Mouse (Mus musculus) limb, embryonic 15.5 days (tissue): ENCODE results near the gene Npas3. TPM values are rescaled to one million over a fixed set of nuclear protein-coding genes. Genes with fewer than 3 reads are reported as not detected.

Experiments
- ATAC-seq: fragments of 200-750 bp; cut with Nextera tagmentation; 2 replicates; pipeline ENCODE4 v1.8.0; 2017; ENCODE audit warnings: low read depth, moderate TSS enrichment; ENCODE audit not compliant: insufficient number of reproducible peaks, low FRiP score, low TSS enrichment
- H3K27ac ChIP-seq: fragments of 300-500 bp; sonication (generic); 2 replicates; pipeline ENCODE4 v1.5.1; 2015; ENCODE audit warnings: moderate library complexity, mild to moderate bottlenecking, inconsistent platforms
- H3K27me3 ChIP-seq: fragments of 300-500 bp; sonication (generic); 2 replicates; pipeline ENCODE4 v1.6.1; 2015; ENCODE audit warnings: inconsistent platforms
- H3K36me3 ChIP-seq: fragments of 300-500 bp; sonication (generic); 2 replicates; pipeline ENCODE4 v1.6.1; 2015; ENCODE audit warnings: inconsistent platforms
- H3K4me1 ChIP-seq: fragments of 300-500 bp; sonication (generic); 2 replicates; pipeline ENCODE4 v1.6.1; 2015; ENCODE audit warnings: inconsistent platforms
- H3K4me2 ChIP-seq: fragments of 300-500 bp; sonication (generic); 2 replicates; pipeline ENCODE4 v1.6.1; 2015; ENCODE audit warnings: mild to moderate bottlenecking, inconsistent platforms
- H3K4me3 ChIP-seq: fragments of 300-500 bp; sonication (generic); 2 replicates; pipeline ENCODE4 v1.5.1; 2015; ENCODE audit warnings: mild to moderate bottlenecking, inconsistent platforms
- H3K9ac ChIP-seq: fragments of 300-500 bp; sonication (generic); 2 replicates; pipeline ENCODE4 v1.6.1; 2015; ENCODE audit warnings: inconsistent platforms
- H3K9me3 ChIP-seq: fragments of 300-500 bp; sonication (generic); 2 replicates; pipeline ENCODE4 v1.6.1; 2016; ENCODE audit warnings: inconsistent platforms
- WGBS: fragments of 180-500 bp; shearing (Covaris S2); methylation state at CpG from one replicate; pipeline ENCODE4 v1.1.7; 2015; 5-methylcytosine and 5-hydroxymethylcytosine counted together
- polyA plus RNA-seq: library from polyadenylated mRNA; unstranded; fragments of >200 nt; fragmentation: Nextera tagmentation; extraction: Ambion mirVana; gene quantifications from 2 replicates; pipeline ENCODE4 v1.2.1, GENCODE M21; 2015

Npas3 gene
- polyA plus RNA-seq, 1 experiment from 2014 or later, result 4.2 TPM

- H3K9ac ChIP-seq, result no peak overlapping the region
- no peaks in the 10 kb centered on the region for H3K9me3 ChIP-seq
- no peak overlapping the region for H3K4me2 ChIP-seq
- 74% methylated on average over 7 of the region's 7 CpGs for WGBS
- H3K27me3 ChIP-seq, result no peaks in the 10 kb centered on the region
- no peaks in the 10 kb centered on the region for H3K4me1 ChIP-seq
- no peak overlapping the region for H3K27ac ChIP-seq
- no peaks in the 10 kb centered on the region for H3K36me3 ChIP-seq
- no peak for ATAC-seq
- H3K4me3 ChIP-seq, result no peak overlapping the region
Measured at GRCm38 (mm10) chr12:53962004-53962403, 713.5 kb downstream of the Npas3 start.

- no peaks in the 10 kb centered on the region for H3K9me3 ChIP-seq
- H3K4me2 ChIP-seq, result no peak overlapping the region
- no peak overlapping the region for H3K9ac ChIP-seq
- no peaks in the 10 kb centered on the region for H3K36me3 ChIP-seq
- no peaks in the 10 kb centered on the region for H3K27me3 ChIP-seq
- ATAC-seq, result no peak
- 83% methylated on average over 5 of the region's 5 CpGs for WGBS
- no peaks in the 10 kb centered on the region for H3K4me1 ChIP-seq
- no peak overlapping the region for H3K27ac ChIP-seq
- H3K4me3 ChIP-seq, result no peak overlapping the region
Measured at GRCm38 (mm10) chr12:53963534-53963933, 715.1 kb downstream of the Npas3 start.

GRCm38 (mm10) chr12:53969378-53970174, 721.1 kb downstream of the Npas3 start:
- no peak overlapping the region for H3K9ac ChIP-seq
- H3K4me3 ChIP-seq, result no peak overlapping the region
- H3K27me3 ChIP-seq, result no peaks in the 10 kb centered on the region
- H3K27ac ChIP-seq, result no peak overlapping the region
- WGBS, result 74% methylated on average over 10 of the region's 10 CpGs
- H3K36me3 ChIP-seq, result no peaks in the 10 kb centered on the region
- H3K9me3 ChIP-seq, result no peaks in the 10 kb centered on the region
- H3K4me1 ChIP-seq, result no peaks in the 10 kb centered on the region
- H3K4me2 ChIP-seq, result no peak overlapping the region
- ATAC-seq, result no peak

- H3K27me3 ChIP-seq, result no peaks in the 10 kb centered on the region
- H3K4me3 ChIP-seq, result no peak overlapping the region
- no peak for ATAC-seq
- no peaks in the 10 kb centered on the region for H3K4me1 ChIP-seq
- no peaks in the 10 kb centered on the region for H3K36me3 ChIP-seq
- H3K27ac ChIP-seq, result no peak overlapping the region
- 89% methylated on average over 7 of the region's 7 CpGs for WGBS
- no peak overlapping the region for H3K9ac ChIP-seq
- no peak overlapping the region for H3K4me2 ChIP-seq
- no peaks in the 10 kb centered on the region for H3K9me3 ChIP-seq
Measured at GRCm38 (mm10) chr12:53970721-53971120, 722.2 kb downstream of the Npas3 start.

GRCm38 (mm10) chr12:53973414-53973813, 724.9 kb downstream of the Npas3 start:
- Histone ChIP-seq H3K27ac (no peak overlapping the region), H3K4me3 (no peak overlapping the region), H3K9ac (no peak overlapping the region), H3K9me3 (no peaks in the 10 kb centered on the region), H3K4me2 (no peak overlapping the region), H3K36me3 (no peaks in the 10 kb centered on the region), H3K27me3 (no peaks in the 10 kb centered on the region), H3K4me1 (no peaks in the 10 kb centered on the region)
- 62% methylated on average over 6 of the region's 6 CpGs for WGBS
- ATAC-seq, result no peak

GRCm38 (mm10) chr12:53981575-53982507, 733.4 kb downstream of the Npas3 start:
- 78% methylated on average over 9 of the region's 9 CpGs for WGBS
- no peak overlapping the region for H3K9ac ChIP-seq
- ATAC-seq, result no peak
- H3K36me3 ChIP-seq, result no peaks in the 10 kb centered on the region
- H3K27me3 ChIP-seq, result no peaks in the 10 kb centered on the region
- no peak overlapping the region for H3K4me2 ChIP-seq
- H3K4me1 ChIP-seq, result no peaks in the 10 kb centered on the region
- H3K27ac ChIP-seq, result no peak overlapping the region
- H3K9me3 ChIP-seq, result no peaks in the 10 kb centered on the region
- no peak overlapping the region for H3K4me3 ChIP-seq

- no peak overlapping the region for H3K4me2 ChIP-seq
- ATAC-seq, result no peak
- no peaks in the 10 kb centered on the region for H3K36me3 ChIP-seq
- WGBS, result 42% methylated on average over 7 of the region's 7 CpGs
- no peaks in the 10 kb centered on the region for H3K27me3 ChIP-seq
- no peak overlapping the region for H3K9ac ChIP-seq
- H3K4me1 ChIP-seq, result no peaks in the 10 kb centered on the region
- no peak overlapping the region for H3K4me3 ChIP-seq
- no peak overlapping the region for H3K27ac ChIP-seq
- no peaks in the 10 kb centered on the region for H3K9me3 ChIP-seq
Measured at GRCm38 (mm10) chr12:53983946-53984345, 735.5 kb downstream of the Npas3 start.

GRCm38 (mm10) chr12:53985851-53986842, 737.7 kb downstream of the Npas3 start:
- Histone ChIP-seq H3K4me1 (no peaks in the 10 kb centered on the region), H3K9ac (no peak overlapping the region)
- WGBS, result 84% methylated on average over 14 of the region's 14 CpGs

GRCm38 (mm10) chr12:53992411-53992810, 743.9 kb downstream of the Npas3 start:
- Histone ChIP-seq H3K4me2 (no peak overlapping the region), H3K36me3 (no peaks in the 10 kb centered on the region), H3K27ac (no peak overlapping the region), H3K9ac (no peak overlapping the region), H3K27me3 (no peaks in the 10 kb centered on the region), H3K4me1 (peaks cover 3% of the 10 kb centered on the region; the same call in 1 of the 2 replicates), H3K9me3 (no peaks in the 10 kb centered on the region), H3K4me3 (no peak overlapping the region)
- WGBS, result 95% methylated on average over 6 of the region's 6 CpGs
- no peak for ATAC-seq

More at GRCm38 (mm10) chr12:53985851-53986842, 737.7 kb downstream of the Npas3 start:
- Histone ChIP-seq H3K36me3 (no peaks in the 10 kb centered on the region), H3K9me3 (no peaks in the 10 kb centered on the region), H3K27ac (no peak overlapping the region), H3K27me3 (no peaks in the 10 kb centered on the region), H3K4me3 (no peak overlapping the region), H3K4me2 (no peak overlapping the region)
- no peak for ATAC-seq

GRCm38 (mm10) chr12:53995710-53996109, 747.2 kb downstream of the Npas3 start:
- Histone ChIP-seq H3K4me2 (no peak overlapping the region), H3K4me1 (peaks cover 3% of the 10 kb centered on the region; the same call in 1 of the 2 replicates), H3K9me3 (no peaks in the 10 kb centered on the region), H3K27ac (no peak overlapping the region), H3K9ac (no peak overlapping the region), H3K4me3 (no peak overlapping the region), H3K27me3 (no peaks in the 10 kb centered on the region), H3K36me3 (no peaks in the 10 kb centered on the region)
- no peak for ATAC-seq
- WGBS, result 64% methylated on average over 5 of the region's 5 CpGs

GRCm38 (mm10) chr12:53997141-53997540, 748.7 kb downstream of the Npas3 start:
- peaks cover 3% of the 10 kb centered on the region; the same call in 1 of the 2 replicates for H3K4me1 ChIP-seq
- no peaks in the 10 kb centered on the region for H3K36me3 ChIP-seq
- no peak overlapping the region for H3K4me2 ChIP-seq
- H3K27ac ChIP-seq, result no peak overlapping the region
- no peak overlapping the region for H3K4me3 ChIP-seq
- H3K9ac ChIP-seq, result no peak overlapping the region
- H3K27me3 ChIP-seq, result no peaks in the 10 kb centered on the region
- 82% methylated on average over 3 of the region's 3 CpGs for WGBS
- no peaks in the 10 kb centered on the region for H3K9me3 ChIP-seq
- ATAC-seq, result no peak
